Mouse (Mus musculus): Measurements from ENCODE around the gene Zfp385a. TPM values are rescaled to one million over a fixed set of nuclear protein-coding genes. Genes with fewer than 3 reads are reported as not detected.

The Zfp385a gene
- polyA plus RNA-seq, 1 experiment: 35.6 TPM

DNA sequence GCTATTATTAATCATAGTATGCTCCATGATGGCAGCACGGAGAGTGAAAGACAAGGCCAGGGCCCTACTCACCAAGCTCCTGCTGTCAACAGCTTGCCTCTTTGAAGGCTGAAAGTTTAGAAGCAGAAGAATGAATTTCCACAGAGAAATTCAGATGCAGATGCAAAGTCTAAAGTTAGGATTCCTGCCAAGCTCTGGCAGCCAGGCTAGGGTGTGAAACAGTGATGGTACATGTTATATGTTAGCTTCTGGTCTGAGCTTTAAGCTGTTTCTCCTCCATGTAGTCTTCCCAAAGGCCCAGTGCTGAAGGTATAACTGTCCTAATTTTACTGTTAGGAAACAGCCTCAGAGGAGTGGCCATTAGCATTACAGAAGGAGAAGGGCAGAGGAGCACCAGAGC, 29.2 kb upstream of the Zfp385a start:
- no peak for TF ChIP-seq MYOD1 (IDR thresholded peaks at IDR 0.05; ENCODE audit: control insufficient read depth in 1 of 3, insufficient read length in 2 of 3, low read depth in 2 of 3)
- no peak for TF ChIP-seq USF1 (IDR thresholded peaks at IDR 0.05; ENCODE audit: low read depth)
- no peak for TF ChIP-seq E2F4 (IDR thresholded peaks at IDR 0.05; ENCODE audit: insufficient read depth)
- TF ChIP-seq REST (IDR thresholded peaks at IDR 0.05; ENCODE audit: insufficient read depth, insufficient read length): no peak
- no peak for TF ChIP-seq CEBPB (IDR thresholded peaks at IDR 0.05; ENCODE audit: insufficient read depth, poor library complexity, severe bottlenecking)
- no peak for TF ChIP-seq TCF3 (IDR thresholded peaks at IDR 0.05; ENCODE audit: insufficient read length, low read depth)
- TF ChIP-seq POLR2A (IDR thresholded peaks at IDR 0.05; ENCODE audit: insufficient read length, low read depth): no peak
- no peak for TF ChIP-seq POLR2AphosphoS2 (IDR thresholded peaks at IDR 0.05; ENCODE audit: insufficient read length, low read depth)
- no peak for TF ChIP-seq MAX (IDR thresholded peaks at IDR 0.05; ENCODE audit: low read depth)
- no peak for TF ChIP-seq TCF12 (IDR thresholded peaks at IDR 0.05; ENCODE audit: insufficient read depth, poor library complexity, severe bottlenecking)
- no peak for TF ChIP-seq SRF (IDR thresholded peaks at IDR 0.05; ENCODE audit: control insufficient read depth, insufficient read length, low read depth)
- TF ChIP-seq MYOG (IDR thresholded peaks at IDR 0.05; ENCODE audit: control insufficient read depth in 1 of 3, insufficient read depth in 1 of 3, insufficient read length in 2 of 3, low read depth in 2 of 3): no peak
- Histone ChIP-seq H3K36me3 (ENCODE audit: control insufficient read depth, insufficient read depth) (no peaks in the 10 kb centered on the region), H3K4me3 (no peak overlapping the region), H3K27me3 (ENCODE audit: control insufficient read depth, insufficient read depth, insufficient read length) (no peaks in the 10 kb centered on the region), H3K4me2 (ENCODE audit: low read depth) (no peak overlapping the region), H3K79me2 (ENCODE audit: control insufficient read depth, insufficient read depth) (peaks cover 22% of the 10 kb centered on the region), H3ac (ENCODE audit: control insufficient read depth, insufficient read length) (no peak overlapping the region)

DNA sequence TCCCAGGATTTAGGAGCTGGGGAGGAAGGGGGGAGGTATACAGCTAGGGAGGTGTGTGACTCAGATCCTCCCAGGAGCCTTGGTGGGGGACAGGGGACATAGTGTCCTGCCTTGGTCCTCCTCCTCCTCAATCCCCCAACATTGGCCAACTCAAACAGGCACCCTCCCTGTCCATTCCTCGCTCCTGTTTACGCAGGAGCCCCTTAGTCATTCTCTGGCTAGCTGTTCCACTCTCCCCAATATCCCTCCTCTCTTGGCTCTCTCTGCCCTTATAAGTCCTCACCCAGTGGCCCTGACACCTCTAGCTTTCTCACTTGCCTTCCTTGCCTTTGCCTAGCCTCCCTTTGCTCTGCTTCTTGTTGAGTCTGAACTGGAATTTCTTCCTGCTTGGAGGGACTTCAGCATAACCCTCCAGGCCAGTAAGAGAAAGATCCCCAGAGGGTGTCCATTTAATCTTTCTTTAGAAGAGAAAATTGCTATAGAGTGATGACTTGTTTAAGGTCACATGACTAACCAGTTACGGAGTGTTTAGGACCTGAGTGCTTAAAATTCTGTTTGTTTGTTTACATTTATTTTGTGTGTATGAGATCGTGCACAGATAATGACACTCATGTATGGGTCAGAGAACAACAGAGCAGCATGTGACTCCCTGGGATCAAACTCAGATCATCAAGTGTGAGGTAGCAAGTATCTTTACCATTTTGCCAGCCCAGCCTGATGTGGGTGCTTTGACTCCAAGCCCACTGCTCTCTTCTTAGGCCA, 28.5 kb upstream of the Zfp385a start:
- Histone ChIP-seq H3K4me2 (ENCODE audit: low read depth) (peak overlapping the region; percentile 73), H3K27me3 (ENCODE audit: control insufficient read depth, insufficient read depth, insufficient read length) (no peaks in the 10 kb centered on the region), H3K79me2 (ENCODE audit: control insufficient read depth, insufficient read depth) (peaks cover 30% of the 10 kb centered on the region), H3ac (ENCODE audit: control insufficient read depth, insufficient read length) (no peak overlapping the region), H3K36me3 (ENCODE audit: control insufficient read depth, insufficient read depth) (no peaks in the 10 kb centered on the region), H3K4me3 (no peak overlapping the region)
- TF ChIP-seq MYOD1 (IDR thresholded peaks at IDR 0.05; ENCODE audit: control insufficient read depth in 1 of 3, insufficient read length in 2 of 3, low read depth in 2 of 3) (no peak), USF1 (IDR thresholded peaks at IDR 0.05; ENCODE audit: low read depth) (peak; percentile 63), MAX (IDR thresholded peaks at IDR 0.05; ENCODE audit: low read depth) (no peak), MYOG (IDR thresholded peaks at IDR 0.05; ENCODE audit: control insufficient read depth in 1 of 3, insufficient read depth in 1 of 3, insufficient read length in 2 of 3, low read depth in 2 of 3) (no peak), SRF (IDR thresholded peaks at IDR 0.05; ENCODE audit: control insufficient read depth, insufficient read length, low read depth) (no peak), TCF3 (IDR thresholded peaks at IDR 0.05; ENCODE audit: insufficient read length, low read depth) (no peak)

DNA sequence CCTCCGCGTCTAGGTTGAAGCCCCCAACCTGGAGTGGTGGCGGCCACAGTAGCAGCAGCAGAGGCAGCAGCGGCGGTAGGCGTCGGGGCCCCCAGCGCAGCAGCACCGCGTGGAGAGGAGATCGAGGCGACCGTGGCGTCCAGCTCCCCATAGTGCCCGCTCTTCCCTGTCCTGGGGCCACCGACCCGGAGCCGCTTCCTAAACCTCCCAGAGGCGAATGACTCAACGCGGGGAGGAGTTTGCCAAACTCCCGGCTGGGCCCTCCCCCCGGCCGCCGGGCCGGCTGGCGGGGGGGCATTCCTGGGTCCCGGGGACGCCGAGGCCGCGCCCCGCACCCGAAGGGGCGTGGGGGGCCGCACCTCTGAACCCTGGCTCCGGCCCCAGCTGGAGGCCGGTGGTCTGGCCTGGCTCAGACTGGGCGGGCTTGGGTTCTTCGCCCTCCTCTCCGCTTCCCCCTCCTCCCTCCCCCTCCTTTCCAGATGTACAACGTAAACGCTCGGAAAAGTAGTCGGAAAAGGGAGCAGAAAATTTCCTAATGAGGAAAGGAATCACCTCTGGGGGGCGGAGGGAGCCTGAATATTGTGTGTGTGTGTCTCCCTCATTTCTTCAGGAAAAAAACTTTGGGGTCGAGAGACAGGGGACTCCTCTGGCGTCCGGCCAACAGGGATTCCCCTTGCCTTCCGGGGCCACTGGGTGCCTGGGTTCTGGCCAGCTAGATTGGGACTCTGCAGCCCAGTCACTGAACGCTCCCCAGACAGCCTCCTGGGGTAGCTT, 26.7 kb upstream of the Zfp385a start, which contains the start of gene Itga5:
TSS of gene Itga5 (minus strand) at position 388 of the 774 bp plus-strand sequence.
- Histone ChIP-seq H3K27me3 (ENCODE audit: control insufficient read depth, insufficient read depth, insufficient read length) (no peaks in the 10 kb centered on the region), H3K4me3 (peak within 1 kb of the TSS; percentile 97), H3ac (ENCODE audit: control insufficient read depth, insufficient read length) (peak within 1 kb of the TSS; percentile 89), H3K79me2 (ENCODE audit: control insufficient read depth, insufficient read depth) (peaks cover 48% of the 10 kb centered on the region), H3K36me3 (ENCODE audit: control insufficient read depth, insufficient read depth) (no peaks in the 10 kb centered on the region), H3K4me2 (ENCODE audit: low read depth) (peak within 1 kb of the TSS; percentile 92)
- TF ChIP-seq MYOG (IDR thresholded peaks at IDR 0.05; ENCODE audit: control insufficient read depth in 1 of 3, insufficient read depth in 1 of 3, insufficient read length in 2 of 3, low read depth in 2 of 3): no peak
- TF ChIP-seq MAX (IDR thresholded peaks at IDR 0.05; ENCODE audit: low read depth): no peak
- no peak for TF ChIP-seq E2F4 (IDR thresholded peaks at IDR 0.05; ENCODE audit: insufficient read depth)
- TF ChIP-seq USF1 (IDR thresholded peaks at IDR 0.05; ENCODE audit: low read depth): no peak
- TF ChIP-seq MYOD1 (IDR thresholded peaks at IDR 0.05; ENCODE audit: control insufficient read depth in 1 of 3, insufficient read length in 2 of 3, low read depth in 2 of 3): no peak
- no peak for TF ChIP-seq TCF3 (IDR thresholded peaks at IDR 0.05; ENCODE audit: insufficient read length, low read depth)
- peak; percentile 49 for TF ChIP-seq SRF (IDR thresholded peaks at IDR 0.05; ENCODE audit: control insufficient read depth, insufficient read length, low read depth)
- peak; percentile 93 for TF ChIP-seq POLR2AphosphoS2 (IDR thresholded peaks at IDR 0.05; ENCODE audit: insufficient read length, low read depth)
- TF ChIP-seq REST (IDR thresholded peaks at IDR 0.05; ENCODE audit: insufficient read depth, insufficient read length): no peak
- peak; percentile 93 for TF ChIP-seq POLR2A (IDR thresholded peaks at IDR 0.05; ENCODE audit: insufficient read length, low read depth)
- no peak for TF ChIP-seq TCF12 (IDR thresholded peaks at IDR 0.05; ENCODE audit: insufficient read depth, poor library complexity, severe bottlenecking)
- no peak for TF ChIP-seq CEBPB (IDR thresholded peaks at IDR 0.05; ENCODE audit: insufficient read depth, poor library complexity, severe bottlenecking)

DNA sequence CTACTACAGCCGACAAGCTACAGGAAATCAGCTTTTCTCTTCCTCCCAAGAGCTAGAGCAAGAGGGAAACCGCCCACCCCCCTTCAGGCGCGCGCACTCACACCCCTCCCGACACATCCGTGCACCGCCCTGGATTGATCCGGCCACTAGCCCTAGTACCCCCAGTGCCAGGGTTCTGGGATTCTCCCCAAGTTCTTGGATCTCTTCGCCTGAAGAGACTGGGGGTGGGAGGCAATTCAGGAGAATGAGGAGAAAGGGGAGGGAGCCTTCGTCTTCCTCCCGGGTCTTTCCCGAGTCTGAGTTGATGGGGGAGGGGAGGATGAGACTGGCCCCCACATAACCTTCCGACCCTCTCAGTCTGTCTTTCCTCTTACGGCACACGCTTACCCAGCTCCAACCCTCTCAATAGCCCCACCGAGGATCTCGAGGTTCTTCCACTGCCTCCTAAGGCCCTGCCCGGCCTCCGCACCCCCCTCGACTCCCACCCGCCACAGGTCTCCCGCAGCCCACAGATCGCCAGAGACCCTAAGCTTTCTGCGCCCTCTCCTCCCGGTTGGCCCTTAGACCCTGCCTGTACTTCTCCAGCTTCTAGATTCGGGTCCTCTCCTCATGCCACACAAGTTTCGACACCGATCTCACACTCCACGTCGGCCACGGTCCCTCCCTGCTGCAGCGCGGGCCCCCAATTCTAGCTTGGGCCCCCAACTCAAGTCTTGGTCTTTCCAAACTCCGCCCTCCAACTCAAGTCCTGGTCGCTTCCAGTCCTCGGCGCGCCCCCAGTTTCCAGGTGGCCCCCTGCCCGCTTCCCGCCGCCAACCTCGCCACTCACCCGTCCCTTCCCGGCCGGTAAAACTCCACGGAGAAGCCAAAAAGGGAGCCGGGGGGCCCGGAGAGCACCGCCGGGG, 25.8 kb upstream of the Zfp385a start:
- peak overlapping the region; percentile 89 for H3ac ChIP-seq (ENCODE audit: control insufficient read depth, insufficient read length)
- no peaks in the 10 kb centered on the region for H3K27me3 ChIP-seq (ENCODE audit: control insufficient read depth, insufficient read depth, insufficient read length)
- peak overlapping the region; percentile 92 for H3K4me2 ChIP-seq (ENCODE audit: low read depth)
- H3K79me2 ChIP-seq (ENCODE audit: control insufficient read depth, insufficient read depth): peaks cover 56% of the 10 kb centered on the region
- TF ChIP-seq MYOG (IDR thresholded peaks at IDR 0.05; ENCODE audit: control insufficient read depth in 1 of 3, insufficient read depth in 1 of 3, insufficient read length in 2 of 3, low read depth in 2 of 3) (peak in 1 of 3 experiments; percentile 9), POLR2AphosphoS2 (IDR thresholded peaks at IDR 0.05; ENCODE audit: insufficient read length, low read depth) (peak; percentile 17), REST (IDR thresholded peaks at IDR 0.05; ENCODE audit: insufficient read depth, insufficient read length) (no peak)
- peak overlapping the region; percentile 97 for H3K4me3 ChIP-seq
- H3K36me3 ChIP-seq (ENCODE audit: control insufficient read depth, insufficient read depth): no peaks in the 10 kb centered on the region

Data from myocyte (in vitro differentiated cells).